Mouse (Mus musculus): ENCODE data around the gene Apba1. TPM values are rescaled to one million over a fixed set of nuclear protein-coding genes. Genes with fewer than 3 reads are reported as not detected.

Gene Apba1
- polyA plus RNA-seq, 1 experiment from 2014 or later, result 0.75 TPM

GRCm38 (mm10) chr19:23930826-23931225, 172.1 kb downstream of the Apba1 start:
- no peaks in the 10 kb centered on the region for H3K27me3 ChIP-seq (ENCODE audit: control insufficient read depth, insufficient read depth, low read length)
- H3K4me2 ChIP-seq (replicated peaks; ENCODE audit: low read depth, low read length), result no peak overlapping the region
- no peaks in the 10 kb centered on the region for H3K36me3 ChIP-seq (ENCODE audit: control insufficient read depth, insufficient read depth, low read length)
- H3K9ac ChIP-seq (replicated peaks; ENCODE audit: low read depth, low read length), result no peak overlapping the region
- no peak for ATAC-seq (ENCODE audit: insufficient number of reproducible peaks, insufficient read depth, low FRiP score, low read depth)
- H3K4me1 ChIP-seq (ENCODE audit: control insufficient read depth, insufficient read depth, low read length), result no peaks in the 10 kb centered on the region
- H3K27ac ChIP-seq (ENCODE audit: low read length), result no peak overlapping the region
- WGBS, result 93% methylated on average over 5 of the region's 5 CpGs
- H3K9me3 ChIP-seq (ENCODE audit: control insufficient read depth, low read depth, low read length), result peaks cover 9% of the 10 kb centered on the region
- no peak overlapping the region for H3K4me3 ChIP-seq (ENCODE audit: low read depth, low read length)

DNA sequence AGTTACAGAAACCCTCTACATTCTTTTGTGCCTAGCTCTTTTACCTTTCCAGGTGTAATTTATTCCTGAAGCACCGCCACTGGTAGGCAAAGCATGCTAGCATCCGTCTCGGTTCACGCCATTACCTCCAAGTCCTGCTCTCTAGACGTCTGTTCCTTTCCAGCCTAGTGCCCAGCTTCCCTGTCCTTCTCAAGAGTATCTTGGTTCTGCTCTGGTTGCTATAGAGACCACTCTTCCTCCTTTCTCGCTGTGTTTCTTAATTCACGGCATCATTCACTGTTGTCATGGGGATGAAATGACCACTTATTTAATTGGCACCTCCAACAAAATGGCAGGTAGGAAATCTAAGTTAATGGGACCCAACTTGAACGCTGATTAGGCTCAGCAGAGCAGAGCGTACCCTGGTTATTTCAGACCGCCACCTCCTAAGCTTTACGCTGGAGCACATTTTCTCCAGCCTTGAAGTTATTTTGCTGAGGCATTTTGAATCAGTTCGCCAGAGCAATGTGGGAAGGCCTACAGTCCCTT, 182.8 kb downstream of the Apba1 start:
- WGBS, result 89% methylated on average over 12 of the region's 12 CpGs
- Histone ChIP-seq H3K4me3 (ENCODE audit: low read depth, low read length) (no peak overlapping the region), H3K27me3 (ENCODE audit: control insufficient read depth, insufficient read depth, low read length) (no peaks in the 10 kb centered on the region), H3K9ac (replicated peaks; ENCODE audit: low read depth, low read length) (no peak overlapping the region), H3K4me2 (replicated peaks; ENCODE audit: low read depth, low read length) (no peak overlapping the region), H3K4me1 (ENCODE audit: control insufficient read depth, insufficient read depth, low read length) (no peaks in the 10 kb centered on the region), H3K9me3 (ENCODE audit: control insufficient read depth, low read depth, low read length) (no peaks in the 10 kb centered on the region), H3K36me3 (ENCODE audit: control insufficient read depth, insufficient read depth, low read length) (no peaks in the 10 kb centered on the region), H3K27ac (ENCODE audit: low read length) (no peak overlapping the region)
- no peak for ATAC-seq (ENCODE audit: insufficient number of reproducible peaks, insufficient read depth, low FRiP score, low read depth)

DNA sequence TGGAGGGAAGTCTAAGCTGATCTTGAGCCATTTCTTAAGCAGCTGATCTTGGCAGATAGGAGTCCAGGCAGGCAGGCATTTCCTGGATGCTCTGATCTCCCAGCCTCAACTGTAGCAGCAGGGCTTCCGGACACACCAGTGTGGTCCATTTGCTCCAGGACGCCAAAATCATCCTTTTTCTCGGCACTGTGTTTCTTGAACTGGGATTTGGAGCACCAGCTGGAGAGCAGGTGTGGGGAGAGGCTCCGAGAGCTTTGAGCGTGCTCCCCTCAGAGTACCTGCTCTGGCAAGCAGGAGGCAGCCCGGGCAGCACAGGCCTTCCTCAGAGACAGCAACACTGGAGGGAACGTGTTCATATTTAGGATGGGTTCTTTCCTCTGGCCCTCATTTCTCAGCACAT, 184.2 kb downstream of the Apba1 start:
- 81% methylated on average over 7 of the region's 7 CpGs for WGBS
- Histone ChIP-seq H3K36me3 (ENCODE audit: control insufficient read depth, insufficient read depth, low read length) (no peaks in the 10 kb centered on the region), H3K4me1 (ENCODE audit: control insufficient read depth, insufficient read depth, low read length) (no peaks in the 10 kb centered on the region), H3K4me3 (ENCODE audit: low read depth, low read length) (no peak overlapping the region), H3K9me3 (ENCODE audit: control insufficient read depth, low read depth, low read length) (no peaks in the 10 kb centered on the region), H3K27me3 (ENCODE audit: control insufficient read depth, insufficient read depth, low read length) (no peaks in the 10 kb centered on the region), H3K4me2 (replicated peaks; ENCODE audit: low read depth, low read length) (no peak overlapping the region), H3K9ac (replicated peaks; ENCODE audit: low read depth, low read length) (no peak overlapping the region), H3K27ac (ENCODE audit: low read length) (no peak overlapping the region)
- no peak for ATAC-seq (ENCODE audit: insufficient number of reproducible peaks, insufficient read depth, low FRiP score, low read depth)

DNA sequence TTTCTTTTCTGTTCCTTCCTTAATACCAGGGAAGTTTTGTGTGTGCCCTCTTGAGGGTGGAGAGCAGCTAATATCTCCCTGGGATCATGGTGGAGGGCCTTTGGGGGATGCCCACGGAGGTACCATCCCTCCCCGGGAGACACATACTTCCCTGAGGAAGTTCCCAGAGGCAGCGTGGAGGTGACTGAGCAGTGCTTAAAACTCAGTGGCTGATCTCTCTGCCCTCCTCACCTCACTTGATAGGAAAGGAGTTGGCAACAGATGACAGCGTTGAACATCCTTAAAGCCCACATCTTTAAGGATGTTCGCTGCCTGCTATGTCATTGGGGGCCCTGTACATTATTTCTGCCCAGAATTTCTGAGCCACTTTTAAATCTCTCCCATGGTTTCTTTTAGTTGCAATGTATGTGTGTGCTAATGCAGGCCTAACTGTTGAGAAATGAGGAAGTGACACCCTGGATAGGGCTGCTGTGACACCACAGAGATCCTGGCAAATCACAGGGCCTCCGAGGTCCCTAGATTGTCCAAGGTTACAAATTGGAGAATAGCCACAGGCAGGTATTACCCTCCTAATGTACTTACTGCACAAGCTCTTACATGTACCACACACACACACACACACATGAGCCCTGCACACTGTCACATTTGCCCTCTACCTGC, 187.5 kb downstream of the Apba1 start:
- ATAC-seq (ENCODE audit: insufficient number of reproducible peaks, insufficient read depth, low FRiP score, low read depth), result no peak
- Histone ChIP-seq H3K4me2 (replicated peaks; ENCODE audit: low read depth, low read length) (no peak overlapping the region), H3K36me3 (ENCODE audit: control insufficient read depth, insufficient read depth, low read length) (no peaks in the 10 kb centered on the region), H3K27me3 (ENCODE audit: control insufficient read depth, insufficient read depth, low read length) (no peaks in the 10 kb centered on the region), H3K9ac (replicated peaks; ENCODE audit: low read depth, low read length) (no peak overlapping the region), H3K4me3 (ENCODE audit: low read depth, low read length) (no peak overlapping the region), H3K4me1 (ENCODE audit: control insufficient read depth, insufficient read depth, low read length) (no peaks in the 10 kb centered on the region), H3K9me3 (ENCODE audit: control insufficient read depth, low read depth, low read length) (no peaks in the 10 kb centered on the region), H3K27ac (ENCODE audit: low read length) (no peak overlapping the region)
- WGBS, result 85% methylated on average over 6 of the region's 6 CpGs

DNA sequence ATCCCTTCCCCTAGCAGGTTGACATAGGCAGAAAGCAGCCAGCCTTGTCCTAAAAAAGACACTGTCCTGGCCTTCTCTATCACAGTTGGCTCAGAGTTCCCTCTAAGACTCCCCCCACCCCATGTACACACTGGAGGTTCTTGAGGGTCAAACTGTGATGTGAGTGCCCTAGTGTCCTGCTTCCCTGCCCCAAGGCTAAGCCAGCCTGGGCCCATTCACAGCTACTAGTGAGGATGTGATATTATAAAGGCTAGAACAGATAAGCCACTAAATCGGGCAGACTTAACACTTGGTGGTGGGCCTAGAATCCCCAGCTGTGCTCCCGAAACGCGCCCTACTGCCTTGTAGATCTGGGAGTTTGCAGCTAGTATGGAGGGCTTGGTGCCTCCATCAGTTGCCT, 188.1 kb downstream of the Apba1 start:
- H3K4me1 ChIP-seq (ENCODE audit: control insufficient read depth, insufficient read depth, low read length), result no peaks in the 10 kb centered on the region
- H3K9me3 ChIP-seq (ENCODE audit: control insufficient read depth, low read depth, low read length), result no peaks in the 10 kb centered on the region
- 78% methylated on average over 4 of the region's 4 CpGs for WGBS
- no peak overlapping the region for H3K27ac ChIP-seq (ENCODE audit: low read length)
- no peak overlapping the region for H3K9ac ChIP-seq (replicated peaks; ENCODE audit: low read depth, low read length)
- H3K27me3 ChIP-seq (ENCODE audit: control insufficient read depth, insufficient read depth, low read length), result no peaks in the 10 kb centered on the region
- H3K4me3 ChIP-seq (ENCODE audit: low read depth, low read length), result no peak overlapping the region
- ATAC-seq (ENCODE audit: insufficient number of reproducible peaks, insufficient read depth, low FRiP score, low read depth), result no peak
- H3K36me3 ChIP-seq (ENCODE audit: control insufficient read depth, insufficient read depth, low read length), result no peaks in the 10 kb centered on the region
- no peak overlapping the region for H3K4me2 ChIP-seq (replicated peaks; ENCODE audit: low read depth, low read length)

- H3K27me3 ChIP-seq (ENCODE audit: control insufficient read depth, insufficient read depth, low read length), result no peaks in the 10 kb centered on the region
- H3K36me3 ChIP-seq (ENCODE audit: control insufficient read depth, insufficient read depth, low read length), result no peaks in the 10 kb centered on the region
- no peak overlapping the region for H3K4me2 ChIP-seq (replicated peaks; ENCODE audit: low read depth, low read length)
- no peak overlapping the region for H3K27ac ChIP-seq (ENCODE audit: low read length)
- H3K4me3 ChIP-seq (ENCODE audit: low read depth, low read length), result no peak overlapping the region
- no peak for ATAC-seq (ENCODE audit: insufficient number of reproducible peaks, insufficient read depth, low FRiP score, low read depth)
- H3K4me1 ChIP-seq (ENCODE audit: control insufficient read depth, insufficient read depth, low read length), result no peaks in the 10 kb centered on the region
- no peak overlapping the region for H3K9ac ChIP-seq (replicated peaks; ENCODE audit: low read depth, low read length)
- WGBS, result 56% methylated on average over 4 of the region's 4 CpGs
- H3K9me3 ChIP-seq (ENCODE audit: control insufficient read depth, low read depth, low read length), result no peaks in the 10 kb centered on the region
These were observed 189.2 kb downstream of the Apba1 start for GRCm38 (mm10) chr19:23947871-23948270.

DNA sequence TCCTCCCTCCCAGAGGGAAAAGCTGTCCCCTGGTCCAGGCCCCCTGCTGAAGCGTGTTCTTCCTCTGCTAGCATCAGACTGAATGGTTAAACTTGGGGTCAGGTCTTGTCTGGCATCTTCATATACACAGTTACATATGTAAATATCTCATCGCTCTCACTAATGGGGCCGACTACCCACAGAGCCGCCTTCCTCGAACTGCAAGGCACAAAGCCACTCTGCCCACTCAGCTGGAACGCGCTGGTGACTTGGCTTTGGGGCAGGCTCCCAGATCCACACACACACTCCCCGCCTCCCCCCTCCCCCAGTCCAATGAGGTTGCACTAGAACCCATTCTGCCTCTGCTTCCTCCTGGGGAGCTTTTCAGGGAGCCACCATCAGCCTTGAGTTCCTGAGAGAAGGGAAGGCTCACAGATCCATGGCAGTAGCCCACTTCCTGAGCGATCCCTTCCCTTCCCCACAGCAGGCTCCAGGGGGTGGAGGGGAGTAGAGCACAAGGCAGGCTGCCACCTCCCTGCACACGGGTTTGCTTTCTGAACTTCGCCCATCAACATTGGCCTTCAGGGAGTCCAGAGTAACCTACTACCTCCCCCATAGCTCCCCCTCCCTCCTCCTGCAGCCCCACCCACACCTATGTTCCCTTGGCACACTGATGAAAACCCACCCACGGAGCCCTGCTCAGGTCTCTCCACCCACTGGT, 189.8 kb downstream of the Apba1 start:
- H3K4me3 ChIP-seq (ENCODE audit: low read depth, low read length), result no peak overlapping the region
- H3K4me2 ChIP-seq (replicated peaks; ENCODE audit: low read depth, low read length), result no peak overlapping the region
- no peak overlapping the region for H3K27ac ChIP-seq (ENCODE audit: low read length)
- H3K9ac ChIP-seq (replicated peaks; ENCODE audit: low read depth, low read length), result no peak overlapping the region
- H3K4me1 ChIP-seq (ENCODE audit: control insufficient read depth, insufficient read depth, low read length), result no peaks in the 10 kb centered on the region
- no peaks in the 10 kb centered on the region for H3K9me3 ChIP-seq (ENCODE audit: control insufficient read depth, low read depth, low read length)
- ATAC-seq (ENCODE audit: insufficient number of reproducible peaks, insufficient read depth, low FRiP score, low read depth), result peak; percentile 61; the same call in 1 of the 2 replicates
- 45% methylated on average over 12 of the region's 12 CpGs for WGBS
- H3K36me3 ChIP-seq (ENCODE audit: control insufficient read depth, insufficient read depth, low read length), result no peaks in the 10 kb centered on the region
- H3K27me3 ChIP-seq (ENCODE audit: control insufficient read depth, insufficient read depth, low read length), result no peaks in the 10 kb centered on the region

- H3K27me3 ChIP-seq (ENCODE audit: control insufficient read depth, insufficient read depth, low read length), result no peaks in the 10 kb centered on the region
- H3K9ac ChIP-seq (replicated peaks; ENCODE audit: low read depth, low read length), result no peak overlapping the region
- H3K4me2 ChIP-seq (replicated peaks; ENCODE audit: low read depth, low read length), result no peak overlapping the region
- no peak for ATAC-seq (ENCODE audit: insufficient number of reproducible peaks, insufficient read depth, low FRiP score, low read depth)
- H3K27ac ChIP-seq (ENCODE audit: low read length), result no peak overlapping the region
- no peaks in the 10 kb centered on the region for H3K4me1 ChIP-seq (ENCODE audit: control insufficient read depth, insufficient read depth, low read length)
- H3K36me3 ChIP-seq (ENCODE audit: control insufficient read depth, insufficient read depth, low read length), result no peaks in the 10 kb centered on the region
- H3K4me3 ChIP-seq (ENCODE audit: low read depth, low read length), result no peak overlapping the region
- H3K9me3 ChIP-seq (ENCODE audit: control insufficient read depth, low read depth, low read length), result no peaks in the 10 kb centered on the region
- WGBS, result 86% methylated on average over 8 of the region's 8 CpGs
These were observed 196.8 kb downstream of the Apba1 start for GRCm38 (mm10) chr19:23955461-23955860.
